Mouse (Mus musculus) erythroblast, adult 5-6 weeks (primary cell): Measurements from ENCODE around the gene Pex11b. TPM values are rescaled to one million over a fixed set of nuclear protein-coding genes. Genes with fewer than 3 reads are reported as not detected.
"Not testable (repeated sequence)": the region's sequence is repeated elsewhere in the genome, so short reads cannot be mapped to it uniquely, and the experiment has no call there.

Experiments
- ATAC-seq: replicated peaks from 2 replicates; pipeline ENCODE4 v1.8.0; 2016; ENCODE audit warnings: moderate number of reproducible peaks, mild to moderate bottlenecking, moderate TSS enrichment, inconsistent platforms; ENCODE audit not compliant: poor library complexity, low FRiP score, severe bottlenecking
- total RNA-seq, 2 experiments: library from RNA; stranded (forward) in 1 of 2; stranded (reverse) in 1 of 2; fragments of 150-400 nt in 1 of 2; fragments of 200-764, 138-1000 nt in 1 of 2; gene quantifications; 2 replicates each; pipeline versions ENCODE4 v1.2.3 to v1.2.4; 2015 to 2017; ENCODE audit warnings: low replicate concordance in 2 of 2

Pex11b gene
- total RNA-seq, 2 experiments from 2014 or later: 7.1 to 22.1 TPM

DNA sequence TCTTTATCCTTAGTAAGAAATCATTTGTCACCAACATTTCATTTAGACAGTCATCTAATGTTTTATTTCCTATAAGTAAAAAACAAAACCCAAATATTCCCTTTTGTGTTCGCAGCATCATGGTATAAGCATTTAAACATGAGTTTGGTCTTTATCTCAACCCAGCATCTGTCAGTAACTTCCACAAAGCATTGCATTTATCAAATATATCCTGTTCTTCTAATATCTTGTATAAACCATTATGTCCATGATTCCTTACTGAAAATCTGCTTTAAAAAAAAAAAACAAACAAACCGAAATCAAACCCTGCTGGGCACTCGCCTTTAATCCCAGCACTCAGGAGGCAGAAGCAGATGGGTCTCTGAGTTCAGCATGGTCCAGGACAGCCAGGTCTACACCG lies 28.6 kb upstream of the Pex11b start:
- ATAC-seq: no peak

DNA sequence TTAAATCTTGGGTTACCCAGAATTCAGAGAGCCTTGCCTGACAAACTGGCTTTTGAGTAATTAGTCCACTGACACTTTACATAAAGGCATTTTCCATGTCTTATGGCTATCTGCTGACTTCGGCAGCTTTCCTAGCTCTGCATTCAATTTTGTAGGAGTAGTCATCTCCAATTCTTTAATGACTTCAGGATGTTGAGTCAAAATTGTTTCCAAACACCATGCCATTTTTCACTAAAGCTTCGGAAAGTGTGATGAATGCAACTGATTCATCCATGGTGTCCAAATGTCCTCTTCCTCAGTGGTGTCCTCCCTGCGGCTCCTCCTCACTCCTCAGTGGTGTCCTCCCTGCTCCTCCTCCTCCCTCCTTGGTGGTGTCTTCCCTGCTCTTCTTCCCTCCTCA lies 17.2 kb upstream of the Pex11b start:
- no peak for ATAC-seq

DNA sequence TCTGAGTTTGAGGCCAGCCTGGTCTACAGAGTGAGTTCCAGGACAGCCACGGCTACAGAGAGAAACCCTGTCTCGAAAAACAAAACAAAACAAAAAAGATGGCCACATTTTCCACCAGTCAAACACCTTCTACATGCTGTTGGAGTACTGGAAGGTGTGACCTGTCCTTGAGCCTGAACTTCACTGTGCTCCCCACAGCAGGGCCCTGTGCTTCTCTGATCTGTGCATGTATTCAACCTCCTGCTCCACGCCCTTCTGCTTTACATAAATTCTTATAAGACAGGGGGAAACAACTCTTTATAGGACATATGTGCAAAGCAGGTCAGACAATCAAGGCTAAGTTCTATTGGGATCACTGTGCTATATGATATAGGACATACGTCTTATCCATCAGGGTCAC lies 12.0 kb upstream of the Pex11b start:
- ATAC-seq: no peak

DNA sequence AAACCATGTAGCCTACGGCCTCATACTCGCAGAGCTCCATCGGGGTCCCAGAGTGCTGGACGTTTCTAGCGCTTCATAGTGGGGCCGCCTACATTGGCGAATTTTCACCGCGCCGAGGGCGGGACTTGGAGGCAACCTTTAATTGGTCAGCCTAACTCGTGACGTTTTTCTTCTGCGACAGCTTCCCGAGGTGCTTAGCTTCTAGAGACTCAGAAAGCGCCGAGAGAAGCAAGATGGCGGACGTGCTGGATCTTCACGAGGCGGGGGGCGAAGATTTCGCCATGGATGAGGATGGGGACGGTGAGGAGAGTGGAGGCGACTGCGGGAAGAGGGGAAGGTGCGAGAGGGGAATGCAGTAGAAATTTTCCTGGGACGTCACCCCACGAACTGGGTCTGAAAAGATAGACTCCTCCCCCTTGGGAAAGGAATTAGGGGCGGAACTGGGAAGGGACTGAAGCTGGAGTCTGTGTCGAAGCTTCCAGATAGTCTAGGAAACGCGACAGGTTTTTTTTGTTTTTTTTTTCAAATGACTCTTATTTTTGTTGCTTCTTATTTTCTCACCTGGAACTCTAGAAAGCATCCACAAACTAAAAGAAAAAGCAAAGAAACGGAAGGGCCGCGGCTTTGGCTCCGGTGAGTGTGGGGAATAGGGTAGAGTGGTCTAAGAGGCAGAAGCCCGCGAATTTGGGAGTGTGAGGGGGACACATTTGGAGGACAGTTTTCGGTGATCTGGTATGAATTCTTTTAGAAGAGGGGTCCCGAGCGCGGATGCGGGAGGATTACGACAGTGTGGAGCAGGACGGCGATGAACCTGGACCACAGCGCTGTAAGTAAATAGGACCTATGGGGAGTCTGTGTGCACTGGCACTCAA lies 5.2 kb upstream of the Pex11b start, which contains the start of gene Rbm8a:
Gene Rbm8a (plus strand): TSS at position 205 of the 872 bp plus-strand sequence.
- peak; percentile 97 for ATAC-seq

DNA sequence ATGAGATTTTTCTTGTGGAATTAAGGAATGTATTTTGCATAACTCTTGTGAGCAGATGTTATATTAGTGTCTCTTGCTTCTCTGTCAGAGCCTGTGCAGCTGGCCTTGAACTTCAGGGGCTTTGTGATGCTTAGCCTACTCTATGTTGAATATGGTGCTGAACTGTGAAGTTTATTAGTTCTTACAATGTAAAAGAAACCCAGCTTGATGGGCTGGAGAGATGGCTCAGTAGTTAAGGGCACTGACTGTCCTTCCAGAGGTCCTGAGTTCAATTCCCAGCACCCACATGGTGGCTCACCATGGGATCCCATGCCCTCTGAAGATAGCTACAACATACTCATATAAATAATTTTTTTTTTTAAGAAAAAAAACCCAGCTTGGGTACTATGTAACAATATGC lies 3.1 kb upstream of the Pex11b start:
- ATAC-seq: no peak

DNA sequence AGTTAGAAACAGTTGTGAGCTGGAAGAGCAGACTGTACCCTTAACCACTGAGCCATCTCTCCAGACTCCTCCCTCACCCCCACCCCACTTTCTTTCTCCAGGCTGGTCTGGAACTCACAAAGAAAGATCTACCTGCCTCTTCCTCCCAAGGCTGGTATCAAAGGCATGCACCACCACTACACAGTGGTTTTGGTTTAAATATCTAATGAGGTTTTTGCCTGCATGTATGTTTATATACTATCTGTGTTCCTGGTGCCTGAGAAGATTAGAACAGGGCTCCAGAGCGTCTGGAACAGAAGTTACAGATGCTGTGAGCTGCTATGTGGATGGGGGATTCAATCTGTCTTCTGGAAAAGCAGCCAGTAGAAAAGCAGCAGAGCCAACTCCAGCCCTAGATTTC lies 1.2 kb upstream of the Pex11b start:
- no peak for ATAC-seq

DNA sequence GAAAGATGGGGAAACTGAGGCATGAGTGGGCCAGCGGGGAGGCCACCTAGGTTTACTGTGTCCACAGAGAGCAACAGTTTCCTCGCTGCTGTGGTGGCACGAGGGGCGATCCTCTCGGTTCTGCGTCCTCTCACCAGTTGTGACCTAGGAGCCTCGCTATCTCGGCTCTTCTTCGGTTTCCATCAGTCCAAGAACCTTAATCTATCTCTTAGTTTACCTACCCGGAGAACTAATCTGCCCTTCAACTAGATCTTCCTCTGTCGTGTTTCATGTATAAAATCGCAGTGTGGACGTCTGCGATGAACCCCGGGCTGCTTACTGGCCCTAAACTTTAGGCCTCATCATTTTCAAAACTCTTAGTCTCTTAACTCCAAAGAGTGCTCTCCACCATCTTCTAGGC lies 730 bp downstream of the Pex11b start:
- ATAC-seq: no peak

DNA sequence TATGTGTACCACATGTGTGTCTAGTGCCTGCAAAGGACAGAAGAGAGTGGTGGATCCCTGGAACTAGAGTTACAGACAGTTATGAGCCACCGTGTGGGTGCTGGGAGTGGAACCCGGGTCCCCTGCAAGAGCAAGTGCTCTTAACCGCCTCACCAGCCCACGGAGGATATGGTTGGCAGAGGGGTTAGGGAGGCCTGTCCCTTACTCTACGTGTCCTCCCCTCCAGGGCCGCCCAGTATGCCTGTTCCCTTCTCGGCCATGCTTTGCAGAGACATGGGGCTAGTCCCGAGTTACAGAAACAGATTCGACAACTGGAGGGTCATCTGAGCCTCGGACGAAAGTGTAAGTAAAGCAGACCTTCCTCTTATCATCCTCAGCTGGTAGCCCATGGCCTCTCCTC lies 1.3 kb downstream of the Pex11b start:
- ATAC-seq: no peak

DNA sequence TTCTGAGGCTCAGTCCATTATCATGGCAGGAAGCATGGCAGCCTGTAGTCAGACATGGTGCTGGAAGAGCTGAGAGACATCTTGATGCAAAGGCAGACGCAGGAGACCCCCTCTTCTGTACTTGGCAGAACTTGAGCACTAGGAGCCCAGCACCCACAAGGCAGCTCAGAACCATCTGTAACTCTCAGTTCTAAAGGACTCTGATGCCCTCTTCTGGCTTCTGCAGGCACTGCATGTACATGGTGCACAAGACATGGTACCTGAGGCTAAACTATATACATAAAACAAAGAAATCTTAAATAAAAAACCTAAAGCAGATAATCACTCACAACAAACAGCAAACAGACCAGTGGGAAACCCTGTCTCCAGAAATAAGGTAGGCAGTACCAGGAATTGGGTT lies 4.0 kb downstream of the Pex11b start:
- peak; percentile 69 for ATAC-seq

DNA sequence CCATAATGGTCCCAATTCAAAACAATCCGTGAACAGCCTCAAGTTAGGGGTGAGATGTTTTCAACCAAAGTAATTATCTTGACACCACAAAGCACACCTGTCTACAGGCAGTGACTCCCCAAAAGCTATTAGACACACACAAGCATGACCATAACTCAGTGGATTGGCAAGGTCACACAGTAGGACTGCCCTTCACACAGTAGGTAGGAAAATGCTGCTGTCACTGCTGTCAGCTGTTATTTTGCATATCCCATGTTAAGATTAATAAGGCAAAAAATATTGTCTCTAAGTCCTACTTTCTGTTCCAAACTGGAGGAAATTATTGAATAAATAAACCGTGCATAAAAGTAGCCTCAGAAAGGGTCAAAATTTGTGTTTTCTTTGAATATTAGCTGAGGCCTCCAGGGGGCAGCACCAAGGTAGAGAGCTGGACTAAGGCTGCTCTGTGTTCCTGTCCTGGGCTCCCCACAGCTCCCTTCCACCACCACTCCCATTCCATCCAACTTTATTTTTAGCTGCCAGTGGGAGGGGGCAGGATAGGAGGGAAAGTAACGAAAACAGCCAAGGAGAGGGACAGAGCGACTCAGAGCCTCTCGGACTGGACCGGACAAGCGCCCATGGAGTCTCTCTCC lies 10.0 kb downstream of the Pex11b start, which contains the start of gene Itga10:
Gene Itga10 (plus strand): TSS at position 567 of the 632 bp plus-strand sequence.
- ATAC-seq: peak; percentile 48; the same call in 1 of the 2 replicates

DNA sequence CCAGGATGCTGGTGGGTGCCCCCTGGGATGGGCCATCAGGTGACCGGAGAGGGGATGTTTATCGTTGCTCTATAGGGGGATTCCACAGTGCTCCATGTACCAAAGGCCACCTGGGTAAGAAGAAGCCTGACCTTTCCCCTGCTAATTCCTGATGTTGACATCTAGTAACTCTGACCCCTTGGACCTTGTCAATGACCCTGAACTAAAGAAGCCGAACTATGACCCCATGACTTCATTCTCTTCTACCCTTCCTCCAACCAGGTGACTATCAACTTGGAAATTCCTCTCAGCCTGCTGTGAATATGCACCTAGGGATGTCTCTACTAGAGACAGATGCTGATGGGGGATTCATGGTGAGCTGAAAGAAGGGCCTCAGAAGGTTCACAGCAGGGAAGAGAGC lies 12.2 kb downstream of the Pex11b start:
- no peak for ATAC-seq

DNA sequence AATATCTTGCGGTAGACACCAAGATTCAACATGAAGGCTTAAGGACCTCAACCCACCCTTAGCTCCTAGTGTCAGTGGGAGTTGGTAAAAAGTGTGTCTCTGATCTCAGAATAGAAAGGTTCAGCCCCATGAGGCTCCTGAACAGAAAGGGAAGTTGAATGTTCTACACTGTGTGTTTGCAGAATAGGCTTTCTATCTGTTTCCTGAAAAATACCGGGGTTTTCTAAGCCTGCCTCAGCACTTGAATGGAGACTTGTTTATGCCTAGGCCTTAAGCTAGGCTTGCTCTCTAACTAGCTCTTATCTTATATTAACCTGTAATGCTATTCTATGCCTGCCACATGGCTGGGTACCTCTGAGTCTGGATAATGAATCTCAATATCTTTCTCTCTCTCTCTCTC lies 25.7 kb downstream of the Pex11b start:
- no peak for ATAC-seq

DNA sequence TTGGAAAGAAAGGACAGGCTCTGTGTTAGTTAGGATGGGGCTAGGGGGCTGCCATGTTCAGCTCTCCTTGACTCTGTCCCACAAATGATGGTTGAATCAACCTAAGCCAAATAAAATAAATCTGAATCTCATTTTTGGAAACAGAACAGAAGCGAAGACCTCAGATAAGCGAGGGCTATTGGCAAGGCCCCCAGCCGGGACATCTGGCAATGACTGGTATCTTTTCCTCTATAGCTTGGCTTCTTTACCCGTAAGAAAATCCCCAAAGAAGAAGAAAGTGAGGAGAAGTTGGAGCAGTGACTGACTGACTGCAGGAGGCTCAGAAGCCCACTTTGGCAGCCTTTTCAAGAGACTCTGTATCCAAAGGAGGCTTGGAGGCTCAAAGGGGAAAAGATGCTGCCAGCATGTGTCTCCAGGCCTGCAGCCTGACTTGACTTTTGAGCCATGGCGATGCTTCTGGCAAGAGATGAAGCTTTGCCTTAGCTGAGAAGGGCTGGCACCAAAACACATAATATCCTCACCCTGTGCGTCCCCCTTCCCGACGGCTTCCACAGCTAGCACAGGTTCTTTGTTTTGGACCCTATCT lies 27.6 kb downstream of the Pex11b start:
- ATAC-seq: no peak

DNA sequence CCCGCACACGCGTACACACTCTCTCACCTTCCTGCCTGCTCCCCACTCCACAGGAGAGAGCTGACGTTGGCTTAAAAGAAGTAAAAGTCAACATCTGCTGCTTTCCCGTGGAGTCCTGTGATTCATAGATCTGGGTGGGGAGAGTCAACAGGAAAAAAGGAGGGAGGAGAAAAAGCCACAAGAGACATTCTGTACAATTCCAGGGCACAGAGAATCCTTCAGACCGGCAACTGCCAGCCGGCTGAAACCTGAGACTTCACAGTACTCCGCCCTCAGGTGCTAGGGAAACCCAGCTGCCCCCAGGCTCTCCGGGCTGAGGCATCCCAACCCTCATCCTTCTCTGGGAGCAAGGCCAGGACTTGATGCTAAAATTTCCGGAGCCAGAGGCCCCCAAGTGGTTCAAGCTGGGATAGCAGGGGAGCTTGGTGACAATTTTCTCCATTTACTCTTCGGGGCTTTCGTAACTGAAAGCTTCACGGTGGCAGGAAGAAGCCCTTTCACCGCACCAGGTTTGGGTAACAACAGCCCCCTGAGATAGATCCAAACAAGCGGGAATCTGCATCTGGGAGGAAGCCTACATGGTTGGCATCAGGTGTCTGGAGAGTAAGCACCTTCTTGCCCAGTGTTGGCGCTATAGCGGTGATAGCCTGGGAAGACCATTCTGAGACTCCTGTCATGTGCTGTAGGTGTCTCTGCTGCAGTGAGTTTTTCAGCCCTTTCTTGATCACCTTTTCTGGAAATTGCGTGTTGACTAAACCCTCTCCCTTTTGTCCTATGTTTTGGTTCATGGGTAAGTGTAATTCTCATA lies 28.5 kb downstream of the Pex11b start:
- peak; percentile 71 for ATAC-seq

DNA sequence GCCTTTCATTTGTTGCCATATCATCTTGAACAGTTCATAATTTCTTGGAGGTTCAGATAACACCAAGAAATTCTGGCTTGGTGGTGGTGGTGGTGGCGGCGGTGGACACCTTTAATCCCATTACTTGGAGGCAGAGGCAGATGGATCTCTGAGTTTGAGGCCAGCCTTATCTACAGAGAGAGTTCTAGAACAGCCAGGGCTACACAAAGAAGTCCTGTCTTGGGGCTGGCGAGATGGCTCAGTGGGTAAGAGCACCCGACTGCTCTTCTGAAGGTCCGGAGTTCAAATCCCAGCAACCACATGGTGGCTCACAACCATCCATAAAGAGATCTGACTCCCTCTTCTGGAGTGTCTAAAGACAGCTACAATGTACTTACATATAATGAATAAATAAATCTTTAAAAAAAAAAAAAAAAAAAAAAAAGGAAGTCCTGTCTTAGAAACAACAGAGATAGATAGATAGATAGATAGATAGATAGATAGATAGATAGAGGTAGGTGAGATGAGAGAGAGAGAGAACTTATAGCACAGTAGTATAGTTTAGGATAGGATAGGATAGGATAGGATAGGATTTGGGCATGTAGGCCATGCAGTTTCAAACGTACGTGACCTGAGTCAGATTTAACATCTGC lies 30.7 kb downstream of the Pex11b start:
- ATAC-seq: not testable (repeated sequence)

DNA sequence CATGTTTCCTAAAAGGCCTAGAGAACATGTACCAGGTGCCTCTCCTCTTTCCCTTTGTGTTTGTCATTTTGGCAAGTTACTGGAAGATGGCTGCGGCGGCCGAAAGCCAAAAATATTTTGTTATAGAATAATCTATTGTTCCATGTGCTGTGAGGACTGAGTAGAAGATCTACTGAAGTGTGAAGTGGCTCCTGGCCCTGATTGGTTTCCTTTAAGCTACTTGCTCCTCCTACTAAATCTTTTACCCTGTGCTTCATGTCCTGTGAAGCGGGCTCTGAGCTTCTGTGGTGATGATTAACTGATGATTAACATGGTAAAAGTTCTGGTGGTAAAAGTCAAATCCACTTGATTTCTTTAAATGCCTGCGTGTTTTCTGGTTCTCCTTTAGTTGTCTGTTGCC lies 31.7 kb downstream of the Pex11b start:
- no peak for ATAC-seq

DNA sequence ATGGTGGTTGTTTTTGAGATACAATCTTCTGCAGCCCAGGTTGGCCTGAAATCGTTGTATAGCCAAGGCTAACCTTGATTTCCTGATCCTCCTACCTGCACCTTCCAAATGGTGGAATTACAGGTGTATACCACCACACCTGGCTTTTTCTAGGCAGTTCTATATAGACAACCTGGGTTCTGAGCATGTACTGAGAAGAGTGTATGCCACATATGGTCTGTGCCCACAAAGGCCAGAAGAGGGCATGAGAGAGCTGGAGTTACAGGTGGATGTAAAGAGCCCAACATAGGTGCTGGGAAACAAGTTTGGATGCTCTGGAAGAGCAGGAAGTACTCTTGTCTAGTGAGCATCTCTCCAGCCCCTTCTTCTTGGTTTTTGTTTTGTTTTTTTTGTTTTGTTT lies 32.1 kb downstream of the Pex11b start:
- ATAC-seq: no peak

DNA sequence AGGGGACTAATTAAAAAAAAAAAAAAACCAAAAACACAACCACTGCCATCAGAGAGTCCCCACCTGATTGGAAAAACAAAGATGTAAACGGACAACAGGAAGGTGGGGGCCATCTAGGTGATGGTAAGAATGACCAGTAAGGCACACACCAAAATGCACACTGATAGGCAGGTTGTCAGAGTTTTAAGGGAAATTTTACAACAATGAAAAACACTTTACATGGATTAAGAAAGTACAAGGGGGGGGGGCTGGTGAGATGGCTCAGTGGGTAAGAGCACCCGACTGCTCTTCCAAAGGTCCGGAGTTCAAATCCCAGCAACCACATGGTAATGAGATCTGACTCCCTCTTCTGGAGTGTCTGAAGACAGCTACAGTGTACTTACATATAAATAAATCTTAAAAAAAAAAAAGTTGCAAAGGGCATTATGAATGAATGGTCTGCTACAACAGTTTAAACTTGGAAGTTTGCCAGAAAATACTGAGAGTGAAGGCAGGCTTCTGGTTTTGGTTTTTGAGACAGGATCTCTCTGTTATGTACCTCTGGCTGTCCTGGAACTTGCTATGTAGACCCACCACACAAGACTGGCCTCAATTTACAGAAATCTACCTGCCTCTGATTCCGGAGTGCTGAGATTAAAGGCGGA lies 33.4 kb downstream of the Pex11b start:
- ATAC-seq: no peak
